Mouse (Mus musculus) ovary, postnatal 10 days (tissue): ENCODE measurements around the gene Exosc5.

Experiments used
- DNase-seq: peaks from one replicate; pipeline ENCODE4 v3.0.0; 2022; ENCODE audit warnings: low spot score

Exosc5 gene

DNA sequence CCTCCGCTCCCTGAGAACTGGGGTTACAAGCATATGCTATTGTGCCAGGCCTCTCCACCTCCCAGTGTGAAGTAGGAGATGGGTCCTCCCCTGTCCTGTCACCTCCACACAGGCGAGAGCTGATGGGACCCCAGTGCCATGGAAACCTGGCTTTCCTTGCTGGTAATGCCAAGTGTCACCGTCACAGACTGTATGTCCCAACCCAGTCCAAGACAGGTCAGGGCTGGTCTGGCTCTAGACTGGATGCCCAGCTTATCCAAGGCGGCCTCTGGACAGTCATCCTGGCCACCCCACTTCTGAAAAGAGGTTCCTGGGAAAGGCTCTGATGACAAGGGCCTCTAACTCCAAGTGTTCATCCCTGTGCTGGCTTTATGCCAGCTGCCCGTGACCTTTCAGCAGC lies 21.9 kb upstream of the Exosc5 start:
- DNase-seq, result no peak

DNA sequence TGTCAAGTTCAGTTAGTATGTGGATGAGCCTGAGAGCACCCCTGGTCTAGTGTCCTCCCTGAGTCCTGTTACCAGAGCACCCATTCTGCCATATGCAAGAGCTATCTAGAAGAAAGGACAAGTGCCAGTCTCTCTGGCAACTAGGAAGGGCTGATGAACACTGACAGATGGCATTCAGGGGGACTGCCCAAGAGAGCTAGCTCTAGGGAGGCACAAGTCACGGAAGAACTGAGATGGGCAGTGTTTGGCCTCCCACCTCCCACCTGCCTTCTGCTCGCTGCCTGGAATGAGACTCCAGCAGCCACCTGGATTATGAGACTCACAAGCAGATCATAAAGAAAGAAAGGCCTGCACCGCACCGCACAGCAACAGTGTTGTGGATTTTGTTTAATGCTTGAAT lies 19.2 kb upstream of the Exosc5 start:
- DNase-seq, result no peak

DNA sequence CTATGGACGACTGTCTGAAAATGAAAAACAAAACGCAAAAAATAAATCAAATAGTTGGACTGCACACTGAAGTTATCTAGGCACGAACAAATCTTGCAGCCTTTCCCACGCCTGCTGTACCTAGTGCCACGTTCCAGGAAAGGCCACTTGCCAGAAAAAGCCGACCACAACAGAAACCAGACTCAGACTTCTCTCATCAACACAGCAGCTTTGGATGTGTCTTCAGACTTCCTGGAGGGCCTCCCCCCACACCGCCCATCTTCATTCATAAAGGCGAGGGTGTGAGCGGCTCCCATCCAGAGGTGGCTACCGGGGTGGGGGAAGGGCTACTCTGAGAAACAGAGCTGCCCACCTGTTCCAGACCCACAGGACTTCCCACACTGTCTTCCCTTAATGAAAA lies 14.8 kb upstream of the Exosc5 start:
- no peak for DNase-seq

DNA sequence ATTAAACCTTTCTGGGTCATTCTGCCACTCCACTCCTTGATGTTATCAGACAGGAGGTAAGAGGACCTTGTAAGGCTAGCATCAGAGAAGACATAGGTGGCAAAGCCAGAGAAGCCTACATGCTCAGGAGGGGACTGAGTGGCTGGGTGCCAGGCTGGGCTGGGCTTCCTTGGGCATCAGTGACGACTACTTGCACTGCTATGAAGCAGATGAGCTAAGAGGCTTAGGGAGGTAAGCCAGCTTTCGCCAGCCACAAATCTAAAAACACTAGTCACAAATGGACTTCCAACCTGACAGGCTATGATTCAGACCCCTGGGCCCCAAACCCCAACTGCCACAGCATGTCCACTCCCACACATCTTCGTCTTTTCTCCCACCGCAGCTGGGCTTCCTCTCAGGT lies 14.3 kb upstream of the Exosc5 start:
- no peak for DNase-seq

DNA sequence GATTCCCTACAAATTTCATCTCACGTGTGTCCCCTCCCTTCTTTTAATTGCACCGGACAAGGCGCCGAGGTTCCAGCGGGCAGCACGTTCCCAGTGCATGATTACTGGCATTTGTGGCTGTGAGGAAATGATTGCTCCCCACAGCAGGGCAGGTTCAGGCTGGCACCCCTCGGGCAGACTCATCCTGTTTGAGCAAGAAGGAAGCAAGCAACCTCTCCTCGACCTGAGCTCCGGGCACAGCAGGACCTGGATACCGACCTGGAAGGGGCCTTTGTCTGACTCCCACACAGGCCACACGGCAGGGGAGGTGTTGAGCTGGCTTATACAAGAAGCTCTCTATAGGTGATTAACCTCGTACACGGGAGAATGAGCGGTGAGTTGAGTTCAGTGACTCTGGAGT lies 13.9 kb upstream of the Exosc5 start:
- no peak for DNase-seq

DNA sequence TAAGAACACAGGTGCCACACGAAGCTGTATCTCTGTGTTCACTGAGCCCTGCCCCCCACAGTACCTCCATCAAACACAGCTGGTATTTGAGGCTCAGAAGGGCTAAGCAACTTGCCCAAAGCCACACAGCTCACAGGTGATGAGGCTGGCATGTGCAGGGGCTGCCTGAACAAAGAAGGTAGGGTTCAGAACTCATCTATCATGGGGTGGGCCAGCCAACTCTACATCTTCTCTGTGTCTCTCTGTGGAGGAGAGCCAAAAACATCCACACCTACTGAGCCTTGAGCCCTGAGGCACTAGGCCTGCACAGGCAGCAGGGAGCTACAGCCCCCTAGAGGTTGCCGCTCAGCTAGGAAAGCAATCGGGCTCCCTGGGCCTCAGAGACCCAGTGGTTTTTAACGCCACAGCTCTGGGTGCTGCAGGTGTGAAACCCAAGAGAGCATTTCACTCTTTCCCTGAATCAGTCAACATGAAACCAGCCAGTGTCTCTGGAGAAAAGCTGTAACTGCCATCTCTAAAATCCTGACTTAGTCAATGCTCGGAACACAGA lies 11.3 kb upstream of the Exosc5 start:
- no peak for DNase-seq

DNA sequence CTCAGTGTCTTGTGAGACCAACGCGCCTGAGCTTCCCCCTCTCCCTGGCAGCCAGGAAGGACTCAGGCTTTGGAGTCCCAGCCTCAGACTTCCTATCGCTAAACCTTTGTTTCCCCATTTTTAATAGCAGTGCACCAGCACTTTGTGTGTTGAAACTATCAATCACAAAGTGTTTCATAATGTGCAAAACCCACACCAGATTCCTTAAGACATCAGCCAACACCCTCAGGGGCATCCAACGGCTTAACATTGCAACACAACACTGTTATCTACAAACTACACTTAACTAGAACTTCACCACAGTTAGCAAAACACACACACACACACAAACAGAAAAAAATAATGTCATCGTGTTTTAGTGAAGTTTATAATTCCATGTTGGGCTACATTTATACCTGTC lies 9.1 kb upstream of the Exosc5 start:
- no peak for DNase-seq

DNA sequence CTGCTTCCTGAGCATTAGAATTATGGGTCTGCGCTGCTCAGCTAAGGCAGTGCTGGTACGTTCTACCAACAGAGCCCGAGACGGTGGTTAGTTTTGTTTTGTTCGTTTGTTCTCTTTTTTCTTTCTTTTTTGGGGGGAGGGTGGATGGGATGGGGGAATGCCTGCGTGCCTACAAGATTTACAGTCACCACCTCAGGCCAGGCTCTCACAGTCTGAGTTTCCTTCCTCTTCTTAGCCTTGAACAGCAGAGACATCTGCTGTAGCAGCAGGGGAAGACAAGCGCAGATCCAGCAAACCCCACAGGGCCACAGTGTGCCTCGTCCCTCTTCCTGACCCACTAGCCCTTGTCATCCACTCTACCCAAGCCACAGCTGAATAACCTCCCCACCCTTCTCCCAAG lies 7.7 kb upstream of the Exosc5 start:
- no peak for DNase-seq

DNA sequence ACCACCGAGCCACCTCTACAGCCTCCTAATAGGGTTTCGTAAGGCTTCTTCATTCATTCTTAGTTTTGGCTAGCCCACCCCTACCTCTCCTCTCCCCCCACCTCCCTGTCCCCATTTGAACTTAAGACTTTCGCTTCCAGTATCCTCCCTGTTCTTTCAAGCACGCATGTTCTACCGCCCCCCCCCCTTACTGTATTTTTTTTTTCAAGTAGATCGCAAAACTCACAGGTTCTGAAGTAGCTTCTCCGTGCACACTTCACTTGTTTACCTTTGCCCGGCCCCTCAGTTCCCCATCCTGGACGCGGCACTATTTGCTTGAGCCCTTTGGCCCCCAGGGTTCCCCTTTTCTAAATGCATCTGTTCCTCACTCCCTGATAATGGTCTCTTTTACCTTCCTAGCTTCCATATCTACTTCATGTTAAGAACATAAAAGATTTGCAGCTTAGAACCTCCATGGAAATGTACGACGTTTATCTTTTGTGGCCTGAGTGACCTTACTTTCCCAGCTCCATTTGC lies 6.7 kb upstream of the Exosc5 start:
- DNase-seq, result no peak

DNA sequence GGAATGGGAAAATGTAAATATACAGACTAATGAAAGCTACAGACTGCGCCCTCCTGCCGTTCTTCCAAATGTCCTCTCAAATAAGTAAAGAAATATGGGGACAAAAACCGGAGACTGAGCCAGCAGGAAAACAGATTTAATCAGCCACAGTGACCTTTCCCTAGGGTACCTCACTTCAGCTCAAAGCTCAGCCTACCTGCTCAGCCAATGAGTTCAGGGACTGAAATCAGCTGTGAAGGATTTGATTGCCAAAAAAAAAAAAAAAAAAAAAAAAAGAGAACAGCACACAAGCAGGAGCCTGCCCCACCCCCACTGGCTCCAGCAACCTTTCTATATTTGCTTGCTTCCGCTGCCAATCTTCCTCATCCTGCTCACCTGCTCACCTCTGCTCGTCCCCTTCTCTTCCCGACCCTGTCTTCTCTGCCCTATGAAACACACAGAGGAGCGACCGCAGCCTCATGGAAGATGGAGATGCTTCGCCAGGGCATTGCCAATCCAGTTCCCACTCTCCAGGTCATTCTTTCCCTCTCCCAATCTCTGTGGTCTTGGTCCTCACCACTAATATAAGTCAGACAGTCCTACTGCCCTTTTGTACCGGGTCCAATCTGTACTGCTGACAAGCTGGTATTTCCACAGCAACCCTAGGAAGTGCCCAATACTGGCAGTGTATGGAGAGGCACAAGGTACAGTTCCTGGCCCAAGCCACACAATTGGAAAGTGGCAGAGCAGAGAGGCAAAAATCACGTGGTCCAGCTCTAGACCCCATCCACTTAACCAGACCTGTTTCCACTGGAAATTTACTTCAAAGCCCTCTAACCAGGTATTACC lies 3.1 kb upstream of the Exosc5 start:
- no peak for DNase-seq

DNA sequence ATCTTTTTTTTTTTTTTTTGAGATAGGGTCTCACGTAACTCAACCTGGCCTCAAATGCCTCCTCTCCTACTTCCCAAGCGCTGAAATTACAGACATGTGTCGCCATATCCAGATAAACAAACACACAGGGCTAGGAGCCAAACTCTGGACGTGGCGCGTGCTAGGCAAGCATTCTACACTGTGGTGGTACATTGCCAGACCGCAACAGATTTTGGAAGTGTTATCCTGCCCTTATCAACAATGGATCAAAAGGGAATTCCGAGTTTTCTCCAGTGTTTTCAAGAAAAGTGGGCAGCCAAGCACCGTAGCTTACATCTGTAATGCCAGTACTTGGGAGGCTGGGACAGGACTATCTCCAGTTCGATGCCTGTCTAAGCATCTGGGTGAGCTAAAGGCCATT lies 1.2 kb upstream of the Exosc5 start:
- DNase-seq, result no peak

DNA sequence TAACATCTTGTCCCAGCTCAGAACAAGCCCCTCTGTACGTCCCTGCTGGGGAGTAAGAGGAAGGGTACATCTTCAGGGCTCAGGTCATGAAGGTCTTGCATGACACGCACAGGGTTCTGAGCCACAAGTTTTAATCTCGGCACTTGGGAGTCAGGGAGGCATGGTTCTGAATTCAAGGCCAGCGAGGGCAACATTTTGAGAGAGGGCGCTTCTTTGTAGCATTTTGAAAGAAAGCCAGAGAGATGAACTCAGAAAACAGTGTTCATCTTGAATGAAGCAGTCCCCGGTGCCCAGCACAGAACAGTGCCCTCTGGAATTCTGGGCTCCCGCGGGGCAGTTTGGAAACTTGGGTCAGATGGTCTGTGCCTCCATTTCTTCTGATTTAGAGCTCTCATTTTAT lies 7.4 kb downstream of the Exosc5 start:
- no peak for DNase-seq

DNA sequence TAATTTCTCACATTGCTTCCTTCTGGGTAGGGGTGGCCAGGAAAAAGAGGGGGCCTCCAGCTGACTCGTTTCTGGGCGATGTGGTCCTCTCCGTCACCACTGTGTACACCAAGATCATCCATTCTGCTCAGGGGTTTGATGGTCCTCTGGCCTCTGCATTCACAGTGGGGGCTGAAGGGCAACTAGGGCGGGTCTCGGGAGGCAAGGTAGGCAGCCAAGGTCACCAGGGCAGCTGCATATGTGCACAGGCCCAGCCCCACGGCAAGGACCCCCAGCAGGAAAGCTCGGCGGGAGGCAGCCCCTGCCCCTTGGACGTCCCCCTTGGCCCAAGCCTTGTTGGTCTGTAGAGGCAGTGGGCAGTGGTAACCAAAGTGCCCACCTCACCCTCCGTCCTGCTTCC lies 10.2 kb downstream of the Exosc5 start:
- DNase-seq, result no peak

DNA sequence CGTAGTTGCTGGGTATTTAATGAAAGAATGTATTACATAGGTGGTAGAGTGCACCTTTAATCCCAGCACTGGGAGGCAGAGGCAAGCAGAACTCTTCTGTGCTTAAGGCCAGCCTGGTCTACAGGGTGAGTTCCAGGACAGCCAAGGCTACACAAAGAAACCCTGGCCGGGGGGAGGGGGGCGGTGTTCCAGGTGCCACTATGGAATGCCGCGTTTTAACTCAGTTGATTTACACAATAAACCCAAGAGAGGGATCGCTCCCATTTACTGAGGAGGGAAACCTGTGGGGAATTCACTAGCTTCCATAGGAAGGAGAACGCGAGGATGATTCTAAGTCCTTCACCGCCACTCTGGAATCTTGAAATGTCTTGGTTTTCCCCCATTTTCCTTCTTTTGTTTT lies 10.7 kb downstream of the Exosc5 start:
- DNase-seq, result no peak

DNA sequence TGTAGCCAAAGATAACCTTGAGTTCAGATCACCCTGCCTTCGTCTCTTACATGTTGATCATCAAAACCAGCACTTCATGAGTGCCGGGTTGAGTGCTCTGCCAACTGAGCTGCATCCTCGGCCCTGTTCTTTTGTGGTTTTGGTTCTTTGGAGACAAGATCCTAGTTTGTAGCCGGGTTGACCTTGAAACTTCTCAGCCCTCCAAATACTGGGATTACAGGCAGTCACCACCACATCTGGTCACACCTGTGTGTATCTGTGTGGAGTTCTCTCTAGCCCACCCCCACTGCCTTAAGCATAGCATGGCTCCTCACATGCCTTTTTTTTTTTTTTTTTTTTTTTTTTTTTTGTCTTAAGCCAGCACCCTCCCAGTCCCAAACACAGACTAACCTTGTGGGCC lies 11.1 kb downstream of the Exosc5 start:
- DNase-seq, result no peak

DNA sequence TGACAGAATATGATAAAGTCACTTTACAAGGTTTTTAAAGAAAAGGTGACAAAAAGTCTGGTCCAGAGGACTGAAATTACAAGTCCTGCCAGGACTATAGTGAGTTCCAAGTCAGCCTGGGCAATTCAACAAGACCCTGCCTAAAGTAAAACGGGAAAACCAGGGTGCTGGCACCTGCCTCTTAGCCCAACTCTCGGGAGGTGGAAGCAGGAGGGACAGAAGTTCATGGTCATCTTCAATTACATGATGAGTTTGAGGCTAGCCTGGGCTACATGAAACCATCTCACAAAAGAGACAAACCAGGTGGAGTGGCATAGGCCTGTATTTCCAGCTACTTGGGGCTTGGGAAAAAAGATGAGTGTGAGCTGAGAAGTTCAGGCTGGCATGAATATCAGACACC lies 12.7 kb downstream of the Exosc5 start:
- DNase-seq, result no peak

DNA sequence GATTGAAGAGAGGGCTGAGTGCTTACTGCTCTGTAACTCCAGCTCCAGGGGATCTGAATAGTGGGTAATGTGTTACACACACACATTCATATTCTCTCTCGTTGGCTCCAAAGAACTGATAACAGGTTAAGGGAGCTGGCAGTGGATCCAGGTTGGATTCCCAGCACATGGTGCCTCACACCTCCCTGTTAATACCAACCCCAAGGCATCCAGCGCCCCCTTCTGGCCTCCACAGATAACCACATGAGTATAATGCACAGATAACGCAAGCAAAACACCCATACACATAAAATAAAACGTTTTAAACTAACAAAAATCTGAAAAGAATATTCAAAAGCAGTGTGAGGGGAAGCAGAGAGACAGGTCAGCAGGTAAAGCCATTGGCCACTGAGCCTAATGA lies 13.5 kb downstream of the Exosc5 start:
- no peak for DNase-seq

DNA sequence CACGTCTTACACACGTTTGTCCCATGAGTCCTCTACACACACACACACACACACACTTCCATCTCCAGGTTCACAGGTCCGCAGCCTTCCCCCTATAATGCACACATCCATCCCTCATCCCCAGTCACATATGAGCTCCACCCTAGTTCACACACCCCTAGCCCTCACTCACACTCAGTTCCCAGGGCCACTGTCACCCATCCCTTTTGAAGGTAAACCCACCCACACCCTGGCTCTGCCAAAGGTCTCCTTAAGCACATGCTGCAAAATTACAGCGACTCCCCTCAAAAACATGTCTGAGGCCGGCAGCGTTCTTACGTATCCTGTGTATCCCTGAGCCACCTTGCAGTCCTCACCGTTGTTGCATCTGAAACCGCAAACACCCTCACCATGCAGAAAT lies 15.3 kb downstream of the Exosc5 start:
- no peak for DNase-seq

DNA sequence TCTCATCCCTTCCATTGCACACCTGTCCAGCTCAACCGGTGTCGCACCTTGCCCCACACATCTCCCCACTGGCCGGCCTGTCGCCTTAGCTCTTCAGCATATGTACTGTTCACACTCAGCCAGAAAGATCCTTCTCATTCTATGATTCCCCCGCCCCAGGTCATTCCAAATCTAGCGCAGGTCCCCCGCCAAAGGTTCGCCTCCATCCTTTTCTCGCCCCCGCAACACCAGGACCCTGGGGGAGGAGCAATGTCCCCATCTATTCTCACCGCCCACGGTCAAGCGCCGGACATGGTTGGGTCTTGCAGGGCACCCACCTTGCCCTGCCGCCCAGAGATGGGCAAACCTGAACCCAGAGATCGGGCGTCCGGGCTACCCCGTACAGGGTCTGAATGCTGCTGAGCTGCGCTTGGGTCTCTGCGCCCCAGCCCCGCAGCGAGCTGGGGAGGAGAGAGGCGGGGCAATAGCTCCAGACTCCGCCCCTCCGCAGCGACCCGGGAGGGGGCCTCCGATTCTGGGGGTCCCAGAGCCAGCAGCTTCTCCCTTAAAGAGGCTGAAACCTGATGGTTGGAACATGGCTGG lies 15.8 kb downstream of the Exosc5 start, which contains the start of gene Tmem91:
TSS of gene Tmem91 (minus strand) at position 448 of the 582 bp plus-strand sequence.
- no peak for DNase-seq

DNA sequence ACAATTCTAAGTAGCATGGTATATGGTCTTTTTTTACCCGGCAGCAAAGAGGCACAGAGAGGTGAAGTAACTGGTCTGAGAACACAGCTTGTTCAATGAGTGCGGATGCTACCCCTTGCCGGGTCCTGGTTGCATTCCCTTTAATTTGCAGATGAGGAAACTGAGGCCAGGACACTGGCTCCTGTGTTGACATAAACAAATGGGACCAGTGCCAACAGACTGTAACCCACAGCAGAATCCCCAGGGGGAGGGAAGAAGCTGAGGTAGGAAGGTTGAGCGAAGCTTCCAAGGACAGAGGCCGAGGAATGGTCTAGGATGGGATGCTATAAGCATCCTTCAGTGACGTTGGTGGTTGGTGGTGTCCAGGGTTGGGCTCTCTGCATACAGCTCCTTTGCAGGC lies 16.4 kb downstream of the Exosc5 start:
- DNase-seq, result no peak

DNA sequence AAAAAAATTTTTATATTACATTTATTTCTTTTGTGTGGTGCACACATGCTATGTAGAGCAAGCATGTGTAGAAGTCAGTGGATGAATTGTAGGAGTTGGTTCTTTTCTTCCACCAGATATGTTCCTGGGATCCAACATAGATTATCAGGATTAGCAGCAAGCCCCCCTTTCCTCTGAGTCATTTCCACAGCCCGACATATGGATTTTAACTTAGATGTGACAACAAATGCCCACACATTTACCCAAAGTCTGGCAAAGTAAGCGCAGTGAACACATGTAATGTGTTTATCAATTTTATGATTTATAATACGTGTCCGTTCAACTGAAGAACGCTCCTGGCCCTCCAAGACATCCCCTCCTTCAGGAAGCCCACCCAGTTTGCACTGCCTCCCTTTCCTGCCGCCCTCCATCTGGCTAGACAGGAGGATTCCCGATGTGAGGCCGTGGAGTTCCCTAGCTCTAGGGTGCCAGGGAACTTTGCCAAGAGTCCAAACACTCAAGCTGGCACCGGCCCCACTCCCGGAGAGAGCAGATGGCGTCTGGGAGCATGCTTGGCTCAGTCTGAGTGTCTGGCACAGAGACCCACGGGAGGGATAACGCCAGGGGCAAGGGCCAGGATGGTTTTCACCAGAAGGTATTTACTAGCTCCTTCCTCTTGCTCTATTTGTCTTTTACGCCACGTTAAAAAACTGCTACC lies 17.3 kb downstream of the Exosc5 start:
- DNase-seq, result peak; percentile 67

DNA sequence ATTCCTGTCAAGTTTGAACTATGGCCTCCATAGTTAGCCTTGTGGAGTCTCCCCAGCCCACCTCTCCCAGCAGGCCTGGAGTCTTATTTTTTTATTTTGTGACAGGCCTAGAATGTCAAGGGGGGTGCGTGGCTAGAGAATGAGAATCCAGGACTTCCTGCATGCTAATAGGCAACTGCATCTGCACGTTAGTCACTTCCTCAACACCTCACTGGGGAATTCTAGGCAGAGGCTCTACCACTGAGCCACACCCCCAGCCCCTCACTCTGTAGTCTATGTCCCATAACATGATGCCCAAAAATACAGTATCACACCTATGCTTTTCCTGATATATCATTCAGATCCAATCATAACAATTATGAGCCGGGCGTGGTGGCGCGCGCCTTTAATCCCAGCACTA lies 18.0 kb downstream of the Exosc5 start:
- no peak for DNase-seq

DNA sequence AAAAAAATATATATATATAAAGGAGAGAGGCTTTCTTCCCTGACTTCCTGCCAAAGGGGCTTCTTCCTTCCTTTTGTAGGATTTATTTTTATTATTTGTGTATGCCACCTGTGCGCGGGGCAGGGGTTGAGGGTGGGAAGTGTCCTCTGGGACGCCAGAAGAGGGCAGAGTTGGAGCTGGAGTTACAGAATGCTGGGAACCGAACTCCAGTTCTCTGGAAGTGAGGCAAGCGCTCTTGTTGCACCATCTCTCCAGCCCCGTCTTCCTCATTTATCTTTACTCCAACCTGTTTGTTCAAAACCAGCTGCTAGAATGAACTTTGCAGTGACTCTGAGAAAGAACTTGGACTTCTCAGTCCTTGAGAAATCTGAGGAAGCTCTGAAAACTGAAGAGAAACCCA lies 21.0 kb downstream of the Exosc5 start:
- no peak for DNase-seq
